Mouse (Mus musculus): ENCODE measurements around the gene Dhx33. TPM values are rescaled to one million over a fixed set of nuclear protein-coding genes. Genes with fewer than 3 reads are reported as not detected.

Dhx33 gene
- polyA plus RNA-seq, 1 experiment from 2014 or later, result 16.3 TPM

DNA sequence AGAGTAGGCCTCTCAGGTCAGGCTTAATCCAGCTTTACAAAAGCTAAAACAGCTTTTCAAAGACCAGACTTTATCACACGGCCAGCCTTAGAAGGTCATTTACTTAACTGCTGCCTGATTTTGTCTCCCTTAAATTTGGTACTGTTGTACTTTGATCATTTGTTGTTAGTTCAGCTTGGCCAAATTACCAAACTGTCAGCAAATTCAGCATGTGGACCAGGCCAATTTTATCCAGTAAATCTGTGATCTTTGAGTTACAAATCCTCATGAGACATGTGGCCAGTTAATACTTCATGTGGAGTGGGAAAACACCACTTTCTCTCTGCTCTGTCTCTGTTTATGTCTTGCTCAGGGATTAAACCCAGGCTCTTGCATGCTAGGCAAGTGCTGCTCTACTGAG is 31.7 kb downstream of the Dhx33 start:
- Histone ChIP-seq H3K4me3 (ENCODE audit: low read length) (no peak overlapping the region), H3K27ac (ENCODE audit: low read length) (no peak overlapping the region), H3K9ac (ENCODE audit: low read length) (no peak overlapping the region), H3K4me1 (replicated peaks; ENCODE audit: control insufficient read depth, insufficient read depth, low read length) (peaks cover 12% of the 10 kb centered on the region), H3K27me3 (ENCODE audit: control insufficient read depth, insufficient read depth, low read depth, low read length) (no peaks in the 10 kb centered on the region), H3K9me3 (ENCODE audit: control insufficient read depth, low read length) (no peaks in the 10 kb centered on the region), H3K4me2 (ENCODE audit: low read depth, low read length) (no peak overlapping the region), H3K36me3 (ENCODE audit: control insufficient read depth, insufficient read depth, low read length) (peaks cover 12% of the 10 kb centered on the region; the same call in 1 of the 2 replicates)
- ATAC-seq (ENCODE audit: low read depth), result no peak
- 60% methylated on average over 1 of the region's 1 CpGs for WGBS

DNA sequence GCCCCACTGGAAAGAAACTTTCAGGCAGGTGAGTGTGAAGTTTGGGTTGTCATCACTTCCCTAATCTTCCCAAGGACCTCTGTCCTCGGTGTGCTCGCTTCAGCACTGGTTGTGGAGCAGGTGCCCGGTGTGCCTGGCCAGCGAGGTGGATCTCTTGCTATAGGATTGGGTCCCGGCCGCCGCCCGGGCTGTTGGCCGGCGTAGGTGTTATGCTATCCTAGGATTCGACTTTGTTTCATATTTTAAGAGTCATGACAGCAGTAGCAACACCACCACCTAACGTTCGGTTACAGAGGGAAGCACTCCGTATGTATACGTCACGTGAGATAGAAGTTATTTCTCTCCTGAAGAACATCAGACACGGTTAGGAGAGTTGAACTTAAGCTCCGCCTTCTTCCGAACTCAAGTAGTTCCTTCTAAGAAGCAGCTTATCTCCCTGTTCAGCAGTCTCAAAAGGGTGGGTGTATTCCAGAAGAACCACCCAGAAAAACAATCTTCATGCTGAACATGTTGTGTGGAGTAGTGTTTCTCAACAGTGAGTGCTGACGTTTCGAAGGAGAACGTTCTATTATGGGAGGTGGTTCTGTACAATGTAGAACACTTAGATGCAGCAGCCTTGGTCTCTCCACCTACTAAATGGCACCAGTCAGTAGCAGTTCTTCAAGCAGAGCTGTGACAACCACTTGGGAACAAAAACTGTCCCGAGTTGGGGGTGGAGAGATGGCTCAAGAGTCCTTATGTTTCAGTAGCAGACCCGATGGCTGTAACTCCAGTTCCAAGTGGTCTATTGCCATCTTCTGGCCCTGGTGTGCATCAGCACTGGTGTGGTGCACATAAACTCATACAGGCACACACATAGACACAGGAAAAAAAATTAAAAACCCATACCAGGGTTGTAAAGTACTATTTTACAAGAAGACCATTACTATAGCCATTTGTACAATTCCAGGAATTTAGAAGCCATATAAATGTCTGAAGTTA is 33.4 kb downstream of the Dhx33 start:
- Histone ChIP-seq H3K4me3 (ENCODE audit: low read length) (peak overlapping the region; percentile 80), H3K36me3 (ENCODE audit: control insufficient read depth, insufficient read depth, low read length) (peaks cover 6% of the 10 kb centered on the region), H3K4me2 (ENCODE audit: low read depth, low read length) (peak overlapping the region; percentile 71), H3K27ac (ENCODE audit: low read length) (peak overlapping the region; percentile 90), H3K9ac (ENCODE audit: low read length) (peak overlapping the region; percentile 71), H3K9me3 (ENCODE audit: control insufficient read depth, low read length) (no peaks in the 10 kb centered on the region), H3K27me3 (ENCODE audit: control insufficient read depth, insufficient read depth, low read depth, low read length) (no peaks in the 10 kb centered on the region), H3K4me1 (replicated peaks; ENCODE audit: control insufficient read depth, insufficient read depth, low read length) (peaks cover 12% of the 10 kb centered on the region)
- WGBS, result 12% methylated on average over 24 of the region's 24 CpGs
- peak; percentile 26 for ATAC-seq (ENCODE audit: low read depth)

DNA sequence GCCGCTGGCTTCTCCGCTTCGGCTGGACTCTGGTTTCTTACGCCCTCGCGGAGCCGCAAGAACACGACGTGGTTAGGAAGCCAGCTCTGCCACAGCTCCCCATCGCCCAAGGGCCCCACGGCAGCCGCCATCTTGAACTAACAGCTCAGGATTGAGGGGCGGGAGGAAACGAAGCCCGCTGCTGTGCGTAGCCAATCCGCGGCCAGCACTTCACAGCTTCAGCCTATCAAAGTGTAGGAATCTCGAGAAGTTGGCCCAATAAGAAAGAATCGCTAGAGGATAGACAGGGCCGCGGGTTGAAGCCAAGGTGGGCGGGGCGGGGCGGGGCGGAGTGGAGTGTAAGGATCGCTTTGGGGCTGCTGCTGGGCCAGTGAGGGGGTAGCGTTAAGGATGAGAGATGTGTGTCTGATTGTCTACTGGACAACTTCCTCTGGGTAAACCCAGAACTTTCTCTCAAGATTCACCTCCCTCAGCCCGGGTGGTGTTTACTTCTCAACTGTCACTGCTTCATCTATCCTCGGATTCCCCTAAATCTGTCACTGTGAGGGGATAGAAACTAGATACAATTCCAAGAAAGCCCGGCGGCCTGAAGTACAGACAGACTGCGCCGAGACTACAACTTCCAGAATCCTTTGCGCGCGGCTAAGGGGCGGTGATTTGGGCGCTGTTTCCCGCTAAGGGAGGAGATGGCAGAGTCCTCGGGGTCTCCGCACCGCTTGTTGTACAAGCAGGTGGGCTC is 34.2 kb downstream of the Dhx33 start, which contains the start of the genes Nup88 and Rpain:
Nup88 (minus strand) TSS at position 153 of the 739 bp plus-strand sequence.
Rpain (plus strand) TSS at position 393 of the 739 bp plus-strand sequence.
- H3K36me3 ChIP-seq (ENCODE audit: control insufficient read depth, insufficient read depth, low read length), result peaks cover 11% of the 10 kb centered on the region
- H3K27ac ChIP-seq (ENCODE audit: low read length), result peak within 1 kb of the TSS; percentile 90
- H3K4me1 ChIP-seq (replicated peaks; ENCODE audit: control insufficient read depth, insufficient read depth, low read length), result peaks cover 12% of the 10 kb centered on the region
- H3K9ac ChIP-seq (ENCODE audit: low read length), result peak within 1 kb of the TSS; percentile 91
- no peaks in the 10 kb centered on the region for H3K9me3 ChIP-seq (ENCODE audit: control insufficient read depth, low read length)
- ATAC-seq (ENCODE audit: low read depth), result peak; percentile 98
- H3K4me3 ChIP-seq (ENCODE audit: low read length), result peak within 1 kb of the TSS; percentile 80
- 0% methylated on average over 43 of the region's 43 CpGs for WGBS
- peak within 1 kb of the TSS; percentile 88 for H3K4me2 ChIP-seq (ENCODE audit: low read depth, low read length)
- H3K27me3 ChIP-seq (ENCODE audit: control insufficient read depth, insufficient read depth, low read depth, low read length), result no peaks in the 10 kb centered on the region

DNA sequence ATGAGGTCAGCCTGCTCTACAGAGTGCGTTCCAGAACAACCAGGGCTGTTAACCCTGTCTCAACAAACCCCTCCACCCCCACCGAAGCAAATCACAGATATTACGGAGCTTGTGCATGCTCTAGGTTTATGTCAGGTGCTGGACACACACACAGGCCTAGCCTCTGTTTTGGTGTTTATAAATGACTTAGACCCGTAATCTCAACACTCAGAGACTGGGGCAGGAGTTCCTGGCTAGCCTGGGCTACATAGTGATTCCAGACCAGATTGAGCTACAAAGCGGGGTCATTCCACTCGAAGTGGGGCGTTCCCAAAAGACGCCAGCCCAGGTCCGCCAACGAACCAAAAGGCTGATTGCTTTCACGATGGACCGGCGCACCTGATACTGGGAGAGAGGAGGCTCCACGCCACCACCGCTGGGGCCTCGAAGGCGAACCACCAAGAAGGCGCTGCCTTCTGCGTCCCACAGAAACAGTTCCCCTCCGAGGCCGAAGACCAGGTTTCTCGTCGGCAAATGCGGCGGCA is 34.9 kb downstream of the Dhx33 start:
- Histone ChIP-seq H3K27ac (ENCODE audit: low read length) (peak overlapping the region; percentile 76), H3K27me3 (ENCODE audit: control insufficient read depth, insufficient read depth, low read depth, low read length) (no peaks in the 10 kb centered on the region), H3K4me2 (ENCODE audit: low read depth, low read length) (peak overlapping the region; percentile 88), H3K4me3 (ENCODE audit: low read length) (peak overlapping the region; percentile 80), H3K9ac (ENCODE audit: low read length) (peak overlapping the region; percentile 91), H3K4me1 (replicated peaks; ENCODE audit: control insufficient read depth, insufficient read depth, low read length) (peaks cover 12% of the 10 kb centered on the region), H3K9me3 (ENCODE audit: control insufficient read depth, low read length) (no peaks in the 10 kb centered on the region), H3K36me3 (ENCODE audit: control insufficient read depth, insufficient read depth, low read length) (peaks cover 15% of the 10 kb centered on the region)
- under 1% methylated on average over 25 of the region's 25 CpGs for WGBS
- 0 out of 2 replicates have a peak, but pooled peaks have one; percentile 8 for ATAC-seq (ENCODE audit: low read depth)

DNA sequence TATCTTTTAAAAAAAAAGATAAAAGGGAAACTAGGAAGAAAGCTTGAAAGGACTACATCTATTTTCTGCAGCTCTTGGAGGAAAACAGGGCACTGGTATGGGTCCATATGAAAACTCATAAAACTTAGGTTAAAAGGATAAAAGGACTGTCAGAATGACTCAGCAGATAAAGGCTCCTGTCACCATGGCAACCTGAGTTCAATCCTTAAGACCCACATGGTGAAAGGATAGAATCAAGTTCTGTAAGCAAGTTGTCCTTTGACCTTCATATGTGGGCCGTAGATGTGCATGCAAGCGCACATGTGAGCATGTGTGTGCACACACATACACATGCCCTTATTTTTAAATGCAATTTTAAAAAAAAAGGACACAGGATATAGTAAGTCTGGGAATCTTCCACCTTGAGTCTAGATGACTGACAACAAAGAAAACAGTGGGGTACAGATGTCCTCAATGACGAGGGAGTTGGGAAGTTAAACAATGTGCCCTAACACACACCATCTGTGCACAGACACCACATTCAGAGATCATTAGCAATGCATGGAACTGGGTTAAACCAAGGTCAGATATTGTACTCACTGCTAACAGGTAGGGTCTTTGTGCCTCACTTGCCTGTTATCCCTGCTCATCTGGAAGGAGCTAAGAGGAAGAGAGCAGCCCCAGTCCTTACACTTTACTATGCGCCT is 39.9 kb downstream of the Dhx33 start:
- H3K36me3 ChIP-seq (ENCODE audit: control insufficient read depth, insufficient read depth, low read length), result peaks cover 34% of the 10 kb centered on the region
- H3K9me3 ChIP-seq (ENCODE audit: control insufficient read depth, low read length), result no peaks in the 10 kb centered on the region
- H3K4me2 ChIP-seq (ENCODE audit: low read depth, low read length), result no peak overlapping the region
- H3K27ac ChIP-seq (ENCODE audit: low read length), result no peak overlapping the region
- no peaks in the 10 kb centered on the region for H3K27me3 ChIP-seq (ENCODE audit: control insufficient read depth, insufficient read depth, low read depth, low read length)
- no peak overlapping the region for H3K9ac ChIP-seq (ENCODE audit: low read length)
- no peak overlapping the region for H3K4me3 ChIP-seq (ENCODE audit: low read length)
- H3K4me1 ChIP-seq (replicated peaks; ENCODE audit: control insufficient read depth, insufficient read depth, low read length), result peaks cover 9% of the 10 kb centered on the region
- 76% methylated on average over 4 of the region's 4 CpGs for WGBS
- ATAC-seq (ENCODE audit: low read depth), result no peak

DNA sequence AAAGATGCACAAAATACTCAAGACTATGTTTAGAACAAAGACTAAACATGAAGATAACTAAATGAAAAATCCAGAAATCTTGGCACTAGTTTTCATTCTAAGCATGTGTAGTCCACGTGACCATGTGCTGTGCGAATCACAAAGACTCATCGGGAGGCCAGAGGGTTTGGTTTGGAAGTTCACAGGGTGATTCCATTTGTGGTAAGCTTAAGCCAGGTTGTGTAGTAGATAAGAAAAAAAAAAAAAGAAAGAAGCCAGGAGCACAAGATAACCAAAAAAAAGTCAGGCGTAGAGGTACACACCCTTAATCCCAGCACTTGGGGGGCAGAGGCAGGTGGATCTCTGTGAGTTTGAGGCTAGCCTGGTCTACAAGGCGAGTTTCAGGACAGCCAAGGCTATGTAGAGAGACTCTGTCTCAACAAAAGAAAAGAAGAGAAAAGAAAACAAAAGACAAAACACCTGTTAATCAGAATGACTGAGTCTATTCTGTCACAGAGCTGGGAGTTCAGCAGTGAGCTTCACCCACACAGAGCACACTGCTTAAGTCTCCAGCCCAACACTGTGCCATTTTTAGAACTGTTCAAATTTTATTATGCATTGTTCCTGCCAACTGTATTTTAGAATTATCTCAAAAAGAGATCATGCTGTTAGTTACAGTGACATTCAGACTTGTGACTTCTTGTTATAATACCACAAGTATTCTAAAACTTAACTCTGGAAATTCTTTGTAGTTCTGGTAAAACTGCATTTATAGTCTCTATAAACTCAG is 43.3 kb downstream of the Dhx33 start:
- ATAC-seq (ENCODE audit: low read depth), result no peak
- no peaks in the 10 kb centered on the region for H3K27me3 ChIP-seq (ENCODE audit: control insufficient read depth, insufficient read depth, low read depth, low read length)
- H3K36me3 ChIP-seq (ENCODE audit: control insufficient read depth, insufficient read depth, low read length), result peaks cover 49% of the 10 kb centered on the region
- no peaks in the 10 kb centered on the region for H3K4me1 ChIP-seq (replicated peaks; ENCODE audit: control insufficient read depth, insufficient read depth, low read length)
- H3K9me3 ChIP-seq (ENCODE audit: control insufficient read depth, low read length), result no peaks in the 10 kb centered on the region
- no peak overlapping the region for H3K9ac ChIP-seq (ENCODE audit: low read length)
- no peak overlapping the region for H3K4me2 ChIP-seq (ENCODE audit: low read depth, low read length)
- no peak overlapping the region for H3K4me3 ChIP-seq (ENCODE audit: low read length)
- 95% methylated on average over 5 of the region's 5 CpGs for WGBS
- no peak overlapping the region for H3K27ac ChIP-seq (ENCODE audit: low read length)

DNA sequence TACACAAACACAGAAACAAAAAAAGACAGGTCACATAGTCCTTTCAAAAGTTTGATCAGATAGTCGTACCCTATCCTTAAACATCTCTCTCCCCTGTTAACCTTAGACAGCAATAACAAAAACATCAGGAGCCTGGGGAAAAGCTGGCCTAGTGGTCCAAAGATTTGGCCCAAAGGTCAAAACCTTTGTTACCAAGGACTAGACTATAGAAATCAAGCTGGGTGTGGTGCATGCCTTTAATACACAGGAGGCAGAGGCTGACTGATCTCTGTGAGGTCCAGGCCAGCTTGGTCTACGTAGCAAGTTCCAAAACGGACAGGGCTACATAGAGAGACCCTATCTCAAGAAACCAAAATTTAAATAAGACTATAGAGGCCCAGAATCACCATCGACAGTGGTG is 49.5 kb downstream of the Dhx33 start:
- Histone ChIP-seq H3K9ac (ENCODE audit: low read length) (no peak overlapping the region), H3K4me3 (ENCODE audit: low read length) (no peak overlapping the region), H3K36me3 (ENCODE audit: control insufficient read depth, insufficient read depth, low read length) (peaks cover 59% of the 10 kb centered on the region), H3K27ac (ENCODE audit: low read length) (no peak overlapping the region), H3K4me2 (ENCODE audit: low read depth, low read length) (no peak overlapping the region), H3K27me3 (ENCODE audit: control insufficient read depth, insufficient read depth, low read depth, low read length) (no peaks in the 10 kb centered on the region), H3K9me3 (ENCODE audit: control insufficient read depth, low read length) (no peaks in the 10 kb centered on the region), H3K4me1 (replicated peaks; ENCODE audit: control insufficient read depth, insufficient read depth, low read length) (no peaks in the 10 kb centered on the region)
- 88% methylated on average over 4 of the region's 4 CpGs for WGBS
- ATAC-seq (ENCODE audit: low read depth), result no peak

All from lung, embryonic 16.5 days (tissue).